Mouse (Mus musculus) ES-CJ7 (cell line): ENCODE data around the gene Ubash3b.

ENCODE experiments used
- DNase-seq: peaks from one replicate; pipeline ENCODE4 v3.0.0; 2011; ENCODE audit warnings: low read depth, low spot score

Gene Ubash3b

GRCm38 (mm10) chr9:41136691-41137467 is 24.6 kb downstream of the Ubash3b start:
- DNase-seq = no peak

GRCm38 (mm10) chr9:41136273-41136672 is 25.2 kb downstream of the Ubash3b start:
- no peak for DNase-seq

- DNase-seq = no peak
Observed at GRCm38 (mm10) chr9:41134907-41135306, 26.6 kb downstream of the Ubash3b start.

- no peak for DNase-seq
Observed at GRCm38 (mm10) chr9:41130563-41130962, 30.9 kb downstream of the Ubash3b start.

GRCm38 (mm10) chr9:41129802-41130480 is 31.6 kb downstream of the Ubash3b start:
- no peak for DNase-seq

GRCm38 (mm10) chr9:41129273-41129672 is 32.2 kb downstream of the Ubash3b start:
- no peak for DNase-seq

GRCm38 (mm10) chr9:41126723-41127122 is 34.8 kb downstream of the Ubash3b start:
- no peak for DNase-seq

- DNase-seq = no peak
Observed at GRCm38 (mm10) chr9:41124305-41124704, 37.2 kb downstream of the Ubash3b start.

GRCm38 (mm10) chr9:41122390-41123110 is 38.9 kb downstream of the Ubash3b start:
- DNase-seq = no peak

GRCm38 (mm10) chr9:41121701-41122354 is 39.7 kb downstream of the Ubash3b start:
- DNase-seq = no peak

GRCm38 (mm10) chr9:41119958-41120357 is 41.5 kb downstream of the Ubash3b start:
- DNase-seq = no peak

GRCm38 (mm10) chr9:41118065-41118464 is 43.4 kb downstream of the Ubash3b start:
- DNase-seq = no peak

GRCm38 (mm10) chr9:41116126-41116525 is 45.4 kb downstream of the Ubash3b start:
- DNase-seq = no peak

GRCm38 (mm10) chr9:41114367-41114766 is 47.1 kb downstream of the Ubash3b start:
- no peak for DNase-seq

- DNase-seq = no peak
Observed at GRCm38 (mm10) chr9:41109749-41110148, 51.7 kb downstream of the Ubash3b start.

- no peak for DNase-seq
Observed at GRCm38 (mm10) chr9:41108324-41109180, 52.9 kb downstream of the Ubash3b start.

- peak; percentile 26 for DNase-seq
Observed at GRCm38 (mm10) chr9:41105201-41105643, 56.3 kb downstream of the Ubash3b start.

- no peak for DNase-seq
Observed at GRCm38 (mm10) chr9:41103722-41104121, 57.8 kb downstream of the Ubash3b start.

GRCm38 (mm10) chr9:41102613-41103012 is 58.9 kb downstream of the Ubash3b start:
- DNase-seq = no peak

- no peak for DNase-seq
Observed at GRCm38 (mm10) chr9:41099897-41100296, 61.6 kb downstream of the Ubash3b start.

GRCm38 (mm10) chr9:41099067-41099466 is 62.4 kb downstream of the Ubash3b start:
- DNase-seq = no peak
